Mouse (Mus musculus) gastrocnemius, adult 2 months (tissue): ENCODE data around the gene Trit1. TPM values are rescaled to one million over a fixed set of nuclear protein-coding genes. Genes with fewer than 3 reads are reported as not detected.

Experiments used
- DNase-seq: peaks from one replicate; pipeline ENCODE4 v3.0.0; 2022
- H3K27ac ChIP-seq: fragments of 200-600 bp; 2 replicates; pipeline ENCODE4 v1.8.1; 2022; ENCODE audit warnings: mild to moderate bottlenecking
- H3K4me3 ChIP-seq: fragments of 200-600 bp; 2 replicates; pipeline ENCODE4 v1.8.1; 2022; ENCODE audit warnings: mild to moderate bottlenecking, moderate library complexity
- CTCF ChIP-seq: fragments of 200-600 bp; IDR thresholded peaks from 2 replicates; pipeline ENCODE4 v1.8.1; 2022; ENCODE audit warnings: antibody characterized with exemption, mild to moderate bottlenecking, moderate library complexity
- intact Hi-C: fragments of 180-260 bp; cut with DNase I; formaldehyde crosslinking; loops from one replicate; pipeline ENCODE4 v1.15.1; 2025
- total RNA-seq, 2 experiments: library from RNA; stranded (reverse); gene quantifications; 2 replicates each; pipeline ENCODE4 v1.2.3; 2021

Trit1 gene
- total RNA-seq, 2 experiments from 2014 or later = 6.0 to 7.2 TPM

DNA sequence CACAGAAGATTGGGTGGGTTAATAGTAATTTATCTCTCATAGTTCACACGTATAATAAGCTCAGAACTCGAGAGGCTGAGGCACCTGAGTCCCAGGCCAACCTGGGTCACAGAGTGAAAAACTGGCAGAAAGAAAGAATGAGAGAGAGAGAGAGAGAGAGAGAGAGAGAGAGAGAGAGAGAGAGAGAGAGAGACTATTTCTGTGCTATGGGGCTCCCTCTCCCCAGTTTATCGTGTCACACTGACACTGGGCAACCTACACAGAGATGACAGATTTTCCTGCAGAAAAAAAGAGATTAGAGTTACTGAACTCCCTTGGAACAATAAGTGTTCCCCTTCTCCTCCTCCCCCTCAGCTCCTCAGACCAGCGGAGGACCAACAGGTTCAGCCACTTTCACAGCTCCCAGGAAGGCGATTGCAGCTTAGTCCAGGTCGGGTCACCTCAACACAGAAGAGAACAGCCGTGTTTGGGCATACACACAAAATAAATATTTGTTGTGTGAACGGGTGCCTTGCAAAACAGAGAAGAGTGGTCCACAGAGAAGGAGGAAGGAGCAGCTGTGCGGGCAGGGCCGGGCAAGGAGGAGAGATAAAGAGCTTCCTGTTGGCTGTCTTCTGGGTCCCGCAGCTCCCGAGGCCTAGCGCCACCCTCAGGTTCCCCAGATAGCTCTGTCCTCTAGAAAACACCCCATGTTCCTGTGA lies 55.0 kb downstream of the Trit1 start:
- H3K4me3 ChIP-seq = peak overlapping the region; percentile 34
- TF ChIP-seq CTCF = peak; percentile 50
- intact Hi-C loops = no loop called here
- H3K27ac ChIP-seq = no peak overlapping the region
- DNase-seq = peak; percentile 44

DNA sequence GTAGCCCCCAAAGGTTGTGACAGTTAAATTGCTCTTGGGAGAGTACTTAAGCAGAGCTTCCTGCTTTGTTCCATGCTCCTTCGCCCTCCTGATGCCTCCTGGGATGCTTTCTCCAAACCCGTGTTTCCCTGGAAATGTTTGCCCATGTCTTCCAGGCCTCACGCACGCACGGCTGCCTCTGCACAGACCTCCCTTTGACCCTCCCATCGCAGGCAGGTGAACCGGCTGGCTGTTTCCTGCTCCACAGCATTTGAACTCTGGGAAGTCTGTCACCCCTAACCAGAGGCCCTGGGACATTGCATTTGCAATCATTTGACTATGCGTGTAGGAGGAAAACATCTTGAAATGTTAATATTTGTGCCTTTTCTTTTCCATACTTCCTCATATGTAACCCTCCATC lies 60.5 kb downstream of the Trit1 start:
- no peak overlapping the region for H3K27ac ChIP-seq
- DNase-seq = no peak
- intact Hi-C loops = no loop called here
- no peak for TF ChIP-seq CTCF
- no peak overlapping the region for H3K4me3 ChIP-seq

DNA sequence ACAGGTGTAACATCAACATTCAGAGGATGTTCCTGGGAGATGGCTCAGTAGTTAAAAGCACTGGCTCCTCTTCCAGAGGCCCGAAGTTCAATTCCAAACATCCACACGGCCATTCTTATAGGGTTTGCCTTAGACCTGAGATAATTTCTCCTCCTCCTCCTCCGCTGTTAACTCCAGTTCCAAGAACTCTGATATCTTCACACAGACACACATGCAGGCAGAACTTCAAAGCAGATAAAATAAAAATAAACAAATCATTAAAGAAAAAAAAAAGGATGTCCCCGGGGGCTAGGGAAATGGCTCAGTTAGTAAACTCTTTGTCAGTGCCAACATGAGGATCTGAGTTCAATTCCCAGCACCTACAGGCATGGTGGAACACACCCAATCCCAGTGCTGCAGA lies 61.8 kb downstream of the Trit1 start:
- Histone ChIP-seq H3K27ac (no peak overlapping the region), H3K4me3 (no peak overlapping the region)
- no peak for DNase-seq
- TF ChIP-seq CTCF = no peak
- intact Hi-C loops = no loop called here

DNA sequence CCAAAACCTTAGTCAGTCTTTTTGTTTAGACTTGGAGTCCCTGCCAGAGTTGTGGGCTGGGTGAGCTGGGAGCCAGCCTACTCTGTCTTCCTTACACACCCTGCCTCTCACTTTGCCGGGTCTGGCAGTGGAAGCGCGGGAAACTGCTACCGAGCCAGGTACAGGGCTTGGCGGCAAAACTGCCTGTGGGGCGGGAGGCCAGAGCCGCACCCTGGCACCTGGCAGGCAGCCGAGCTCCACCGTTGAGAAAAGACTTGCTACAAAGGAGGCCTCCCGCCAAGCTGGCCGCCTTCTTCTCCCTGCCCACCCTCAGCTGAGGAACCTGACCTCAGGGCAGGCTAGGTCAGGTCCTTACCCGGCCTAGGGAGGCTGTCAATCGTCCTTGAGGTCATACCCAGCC lies 64.4 kb downstream of the Trit1 start:
- no peak for TF ChIP-seq CTCF
- DNase-seq = no peak
- no peak overlapping the region for H3K4me3 ChIP-seq
- intact Hi-C loops = loop anchor here (5.0 kb wide), 2 partner anchors 168 to 183 kb away; no protein-coding TSS in a partner anchor
- no peak overlapping the region for H3K27ac ChIP-seq

DNA sequence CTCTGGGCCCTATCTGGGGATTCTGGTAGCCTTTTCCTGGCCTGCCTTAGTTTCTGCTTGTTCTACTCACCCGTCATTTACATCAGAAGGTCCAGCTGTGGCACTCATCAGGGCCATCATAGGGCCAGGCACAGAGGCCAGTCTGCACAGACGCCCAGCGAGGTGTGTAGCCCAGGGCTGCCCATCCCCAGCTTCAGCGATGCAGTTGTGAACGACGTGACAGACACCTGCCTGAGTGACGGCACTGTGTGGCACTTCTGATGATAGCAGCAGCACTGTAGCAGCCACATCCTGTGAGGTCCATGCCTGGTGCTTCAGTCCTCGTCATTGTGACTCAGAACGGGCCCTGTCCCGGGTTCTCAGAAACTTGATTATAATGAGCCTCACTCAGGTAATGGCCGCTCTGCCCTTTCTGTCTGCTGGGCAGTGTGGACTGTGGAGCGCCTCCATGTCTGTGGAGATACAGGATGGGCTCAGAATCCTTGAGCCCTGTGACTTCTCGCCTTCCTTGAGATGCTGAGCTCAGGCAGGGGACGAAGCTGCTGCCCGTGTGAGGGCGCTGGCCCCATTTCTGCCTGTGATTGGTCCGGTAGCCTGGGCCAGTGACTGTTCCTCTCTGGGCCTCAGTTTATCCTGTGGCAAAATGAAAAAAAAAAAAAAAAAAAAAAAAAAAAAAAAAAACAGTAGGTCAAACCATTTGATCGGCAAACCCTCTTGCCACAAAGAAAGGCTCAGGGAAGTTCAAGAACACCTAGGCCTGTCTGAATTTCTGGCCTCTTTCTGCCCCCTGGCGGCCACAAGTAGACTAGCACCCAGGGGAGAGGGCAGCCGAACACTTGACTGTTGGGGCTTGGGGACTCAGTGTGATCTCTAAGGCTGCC lies 66.1 kb downstream of the Trit1 start:
- no peak overlapping the region for H3K4me3 ChIP-seq
- peak; percentile 88 for TF ChIP-seq CTCF
- no peak overlapping the region for H3K27ac ChIP-seq
- intact Hi-C loops = loop anchor here (1.0 to 5.0 kb wide), 3 partner anchors 87 to 185 kb away; partner anchors contain the start of gene Mycl
- peak; percentile 57 for DNase-seq

DNA sequence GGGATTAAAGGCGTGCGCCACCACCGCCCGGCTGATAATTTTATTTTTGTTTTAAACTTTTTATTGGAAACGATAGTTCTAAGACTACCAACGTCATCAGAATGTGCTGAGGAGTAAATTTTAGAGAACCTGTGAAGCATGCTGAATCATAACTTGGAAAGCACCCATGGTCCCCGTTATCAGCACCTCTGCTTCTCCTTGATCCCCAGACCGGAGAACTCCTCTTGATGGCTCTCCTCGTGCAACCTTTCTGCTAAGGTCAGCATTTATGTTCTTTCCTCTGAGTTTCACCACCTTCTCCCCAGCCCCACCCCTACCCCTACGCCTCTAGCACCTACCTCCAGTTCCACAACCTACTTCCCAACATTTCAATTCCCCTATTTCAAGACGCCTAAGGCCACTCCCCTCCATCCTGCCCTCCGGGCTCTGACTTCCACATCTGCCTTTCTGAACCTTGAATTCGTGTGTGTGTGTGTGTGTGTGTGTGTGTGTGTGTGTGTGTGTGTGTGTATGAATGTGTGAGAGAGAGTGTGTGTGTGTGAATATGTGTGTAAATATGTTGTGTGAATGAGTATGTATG lies 67.0 kb downstream of the Trit1 start:
- no peak overlapping the region for H3K4me3 ChIP-seq
- DNase-seq = no peak
- no peak overlapping the region for H3K27ac ChIP-seq
- TF ChIP-seq CTCF = no peak
- intact Hi-C loops = loop anchor here (1.0 to 5.0 kb wide), 3 partner anchors 88 to 186 kb away; partner anchors contain the start of gene Mycl

DNA sequence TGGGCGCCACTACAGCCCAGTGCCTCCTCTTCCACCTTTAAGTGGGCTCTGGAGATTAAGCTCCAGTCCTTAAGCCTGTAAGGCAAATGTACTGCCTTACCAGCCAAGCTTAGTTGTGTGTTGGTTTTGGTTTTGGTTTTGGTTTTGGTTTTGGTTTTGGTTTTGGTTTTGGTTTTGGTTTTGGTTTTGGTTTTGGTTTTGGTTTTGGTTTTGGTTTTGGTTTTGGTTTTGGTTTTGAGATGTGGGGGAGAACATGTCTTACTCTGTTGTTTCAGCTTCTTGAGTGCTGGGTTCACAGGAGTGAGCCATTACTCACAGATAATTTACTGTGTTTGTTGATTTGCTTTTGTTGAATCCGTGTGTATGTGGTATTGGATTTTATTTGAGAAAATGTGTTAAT lies 68.9 kb downstream of the Trit1 start:
- intact Hi-C loops = no loop called here
- Histone ChIP-seq H3K27ac (no peak overlapping the region), H3K4me3 (no peak overlapping the region)
- no peak for DNase-seq
- TF ChIP-seq CTCF = no peak

DNA sequence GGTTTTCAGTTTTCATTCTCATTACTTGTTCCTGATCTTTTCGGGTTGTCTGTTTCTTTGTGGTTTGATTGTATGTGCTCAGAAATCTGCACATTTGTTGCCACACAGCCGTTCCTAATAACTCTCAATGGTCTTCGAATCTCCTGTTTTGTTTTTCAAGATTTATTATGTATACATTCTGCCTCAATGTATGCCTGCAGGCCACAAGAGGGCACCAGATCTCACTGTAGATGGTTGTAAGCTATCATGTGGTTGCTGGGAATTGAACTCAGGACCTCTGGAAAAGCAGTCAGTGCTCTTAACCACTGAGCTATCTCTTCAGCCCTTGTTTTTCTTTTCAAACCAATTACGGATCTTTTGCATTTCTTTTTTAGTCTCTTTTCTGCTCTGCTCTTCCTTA lies 70.0 kb downstream of the Trit1 start:
- Histone ChIP-seq H3K27ac (no peak overlapping the region), H3K4me3 (no peak overlapping the region)
- intact Hi-C loops = no loop called here
- DNase-seq = no peak
- TF ChIP-seq CTCF = no peak

DNA sequence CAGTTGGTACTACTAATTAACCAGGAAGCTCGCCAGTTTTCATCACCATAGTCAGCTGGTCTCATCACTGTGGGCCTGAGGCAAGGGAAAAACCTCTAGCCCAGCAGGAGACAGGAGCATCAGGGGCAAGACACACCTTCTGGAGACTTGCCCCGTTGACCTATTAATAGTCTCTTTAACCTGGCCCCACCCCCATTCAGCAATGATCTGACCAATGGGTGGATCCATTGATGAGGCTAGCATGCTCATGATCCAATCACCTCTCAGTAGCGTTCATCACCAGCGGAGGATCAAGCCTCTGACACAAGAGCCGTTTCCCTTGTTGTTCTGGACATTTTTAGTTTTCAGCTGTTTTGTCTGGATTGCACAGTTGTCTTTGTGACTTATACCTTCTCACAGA lies 76.2 kb downstream of the Trit1 start:
- no peak for TF ChIP-seq CTCF
- intact Hi-C loops = no loop called here
- Histone ChIP-seq H3K4me3 (no peak overlapping the region), H3K27ac (no peak overlapping the region)
- no peak for DNase-seq

DNA sequence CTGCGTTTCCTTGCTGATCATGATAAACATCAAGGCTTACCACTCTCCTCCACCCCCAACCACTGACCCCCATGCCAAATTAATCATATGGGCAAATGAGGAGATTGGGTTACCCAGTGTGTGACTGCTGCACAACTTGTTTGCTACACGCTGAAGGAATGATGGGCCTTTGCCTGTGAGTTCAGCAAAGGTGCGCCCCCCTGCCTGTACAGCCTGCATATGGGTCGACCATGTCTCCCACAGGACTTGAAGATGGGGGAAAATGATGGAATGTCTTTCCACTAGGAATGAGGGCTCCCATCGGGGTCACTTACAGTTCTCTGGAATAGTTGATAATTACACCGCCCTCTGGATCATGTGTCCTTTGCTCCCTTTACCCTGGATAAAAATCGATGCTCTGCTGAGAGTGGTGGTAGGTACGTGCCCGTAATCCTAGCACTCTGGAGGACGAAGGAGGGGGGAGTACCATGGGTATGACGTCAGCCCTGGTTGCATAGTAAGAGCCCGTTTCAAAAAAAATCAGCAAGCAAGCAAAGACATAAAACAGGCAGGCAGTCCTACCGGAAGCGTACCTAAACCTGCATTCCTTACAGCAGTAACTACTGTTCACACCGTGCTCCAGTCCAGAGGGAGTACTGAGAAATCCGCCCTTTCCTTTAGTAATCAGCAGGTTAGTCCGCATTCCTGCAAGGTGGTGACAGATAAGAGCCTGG lies 76.8 kb downstream of the Trit1 start:
- H3K4me3 ChIP-seq = no peak overlapping the region
- DNase-seq = no peak
- TF ChIP-seq CTCF = no peak

DNA sequence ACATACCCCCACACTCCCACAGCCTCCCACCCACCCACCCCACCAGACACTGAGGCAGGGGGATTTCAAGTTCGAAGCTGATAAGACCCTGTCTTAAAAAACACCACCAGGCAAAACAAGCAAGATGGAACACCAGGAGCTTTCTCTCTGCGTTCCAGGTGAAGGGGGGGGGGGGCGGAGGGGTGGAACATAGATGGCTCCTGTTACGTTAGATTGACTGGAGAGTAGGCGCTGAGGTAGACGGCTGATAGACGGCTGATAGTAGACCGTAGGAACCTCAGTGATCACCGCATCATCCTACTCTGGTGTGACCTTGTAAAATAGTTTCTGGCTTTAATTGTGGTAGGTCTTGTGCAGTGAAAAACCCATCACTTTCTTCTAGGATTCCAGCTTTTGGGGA lies 77.5 kb downstream of the Trit1 start:
- no peak for TF ChIP-seq CTCF
- H3K4me3 ChIP-seq = no peak overlapping the region
- DNase-seq = no peak
- intact Hi-C loops = no loop called here
- H3K27ac ChIP-seq = no peak overlapping the region

More for the DNA sequence above, 76.8 kb downstream of the Trit1 start:
- no peak overlapping the region for H3K27ac ChIP-seq
- intact Hi-C loops = no loop called here

Other genes with a start within 250 kb of the Trit1 start
- 10 to 100 TPM in 1 of 2 experiments, 1 to 10 TPM in 1; 9.1 to 13.6 TPM for gene Ppt1, start 180.4 kb upstream of the Trit1 start, total RNA-seq
- 10 to 100 TPM; 17.4 to 25.5 TPM for gene Cap1, start 130.5 kb upstream of the Trit1 start, total RNA-seq
- gene Mfsd2a, start 55.4 kb upstream of the Trit1 start, total RNA-seq = under 1 TPM in 1 of 2 experiments, not detected in 1; 0.10 TPM
- under 1 TPM; 0.13 to 0.42 TPM for gene Mycl, start 20.9 kb upstream of the Trit1 start, total RNA-seq
- not detected for gene Bmp8b, start 88.6 kb downstream of the Trit1 start, total RNA-seq
- gene Oxct2b, start 99.7 kb downstream of the Trit1 start, total RNA-seq = not detected
- 10 to 100 TPM; 21.3 to 21.4 TPM for gene Ppie, start 123.4 kb downstream of the Trit1 start, total RNA-seq
- under 1 TPM in 1 of 2 experiments, not detected in 1; 0.08 TPM for gene Hpcal4, start 166.6 kb downstream of the Trit1 start, total RNA-seq
- gene Nt5c1a, start 184.9 kb downstream of the Trit1 start, total RNA-seq = 10 to 100 TPM; 38.8 to 53.4 TPM
- 1 to 10 TPM; 5.1 to 6.4 TPM for gene Heyl, start 217.0 kb downstream of the Trit1 start, total RNA-seq
- 100 to 1,000 TPM; 325 to 341 TPM for gene Pabpc4, start 245.8 kb downstream of the Trit1 start, total RNA-seq